Mouse (Mus musculus) kidney, embryonic 14.5 days (tissue): ENCODE data around the gene Kat2b. TPM values are rescaled to one million over a fixed set of nuclear protein-coding genes. Genes with fewer than 3 reads are reported as not detected.
A peak's percentile ranks its signal among the peaks of the same experiment; 100 is the strongest.
"Not testable (repeated sequence)": the region's sequence is repeated elsewhere in the genome, so short reads cannot be mapped to it uniquely, and the experiment has no call there.

Source experiments
- ATAC-seq: fragments of 200-750 bp; cut with Nextera tagmentation; 2 replicates; pipeline ENCODE4 v1.8.0; 2017; ENCODE audit warnings: moderate number of reproducible peaks, mild to moderate bottlenecking, moderate TSS enrichment, moderate library complexity; ENCODE audit not compliant: low FRiP score, low TSS enrichment
- H3K27ac ChIP-seq: fragments of 300-500 bp; sonication (generic); 2 replicates; pipeline ENCODE4 v1.5.1; 2014; ENCODE audit warnings: low read depth, mild to moderate bottlenecking, low read length, moderate library complexity, mixed read lengths
- H3K27me3 ChIP-seq: fragments of 300-500 bp; sonication (generic); 2 replicates; pipeline ENCODE4 v1.6.1; 2014; ENCODE audit warnings: mild to moderate bottlenecking, low read length; ENCODE audit not compliant: control insufficient read depth, insufficient read depth
- H3K36me3 ChIP-seq: fragments of 300-500 bp; sonication (generic); 2 replicates; pipeline ENCODE4 v1.6.1; 2014; ENCODE audit warnings: low read length, mixed read lengths; ENCODE audit not compliant: control insufficient read depth, insufficient read depth
- H3K4me1 ChIP-seq: fragments of 300-500 bp; sonication (generic); 2 replicates; pipeline ENCODE4 v1.6.1; 2014; ENCODE audit warnings: low read length, mixed read lengths; ENCODE audit not compliant: control insufficient read depth, insufficient read depth
- H3K4me2 ChIP-seq: fragments of 300-500 bp; sonication (generic); replicated peaks from 2 replicates; pipeline ENCODE4 v1.6.1; 2014; ENCODE audit warnings: low read depth, mild to moderate bottlenecking, low read length
- H3K4me3 ChIP-seq: fragments of 300-500 bp; sonication (generic); 2 replicates; pipeline ENCODE4 v1.5.1; 2014; ENCODE audit warnings: mild to moderate bottlenecking, low read length
- H3K9ac ChIP-seq: fragments of 300-500 bp; sonication (generic); 2 replicates; pipeline ENCODE4 v1.6.1; 2014; ENCODE audit warnings: low read depth, mild to moderate bottlenecking, low read length, moderate library complexity
- H3K9me3 ChIP-seq: fragments of 300-500 bp; sonication (generic); 2 replicates; pipeline ENCODE4 v1.6.1; 2016; ENCODE audit warnings: low read length; ENCODE audit not compliant: control insufficient read depth
- WGBS: fragments of 180-500 bp; shearing (Covaris S2); extraction: QIAGEN DNeasy Blood & Tissue Kit; methylation state at CpG from one replicate; pipeline ENCODE4 v1.1.7; 2014; 5-methylcytosine and 5-hydroxymethylcytosine counted together
- polyA plus RNA-seq: library from polyadenylated mRNA; unstranded; fragments of >200 nt; fragmentation: Nextera tagmentation; extraction: Ambion mirVana; gene quantifications from 2 replicates; pipeline ENCODE4 v1.2.1, GENCODE M21; 2014

Gene Kat2b
- polyA plus RNA-seq, 1 experiment from 2014 or later, result 5.8 TPM

DNA sequence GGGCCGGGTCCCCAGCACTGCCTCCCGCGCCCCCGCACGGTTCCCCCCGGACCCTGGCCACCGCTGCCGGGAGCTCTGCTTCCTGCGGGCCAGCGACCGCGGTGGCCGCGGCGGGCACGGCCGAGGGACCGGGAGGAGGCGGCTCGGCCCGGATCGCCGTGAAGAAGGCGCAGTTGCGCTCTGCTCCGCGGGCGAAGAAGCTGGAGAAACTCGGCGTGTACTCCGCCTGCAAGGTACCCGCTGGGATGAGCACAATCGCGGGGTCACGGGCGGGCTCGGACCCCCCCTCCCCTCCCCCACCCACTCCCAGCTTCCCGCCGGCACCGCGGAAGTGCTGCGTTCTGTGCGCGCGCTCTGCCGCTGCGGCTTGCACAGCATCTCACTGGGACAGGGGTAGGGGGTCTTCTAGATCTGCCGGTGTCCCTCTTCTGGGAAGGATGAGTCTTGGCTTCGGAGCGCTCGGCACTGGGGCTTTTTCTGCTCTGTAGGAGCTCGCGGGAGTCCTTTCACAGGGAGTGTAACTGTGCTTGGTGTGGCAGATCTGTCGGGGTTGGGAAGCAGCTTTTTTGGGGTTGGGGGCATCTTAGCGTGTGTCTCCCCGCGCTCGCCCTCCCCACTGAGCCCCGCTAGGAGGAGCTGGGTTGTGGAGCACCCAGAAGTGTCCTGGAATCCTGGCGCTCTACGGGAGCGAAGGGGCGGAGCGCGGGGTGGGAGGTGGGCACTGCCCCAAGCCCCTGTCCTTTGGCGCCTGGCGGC is 863 bp downstream of the Kat2b start:
- peak; percentile 56 for ATAC-seq
- Histone ChIP-seq H3K4me3 (peak overlapping the region; percentile 86), H3K9ac (peak overlapping the region; percentile 93), H3K27ac (peak overlapping the region; percentile 88), H3K9me3 (no peaks in the 10 kb centered on the region), H3K4me2 (peak overlapping the region; percentile 98), H3K4me1 (peaks cover 28% of the 10 kb centered on the region), H3K36me3 (no peaks in the 10 kb centered on the region), H3K27me3 (no peaks in the 10 kb centered on the region)
- 1% methylated on average over 50 of the region's 67 CpGs for WGBS

DNA sequence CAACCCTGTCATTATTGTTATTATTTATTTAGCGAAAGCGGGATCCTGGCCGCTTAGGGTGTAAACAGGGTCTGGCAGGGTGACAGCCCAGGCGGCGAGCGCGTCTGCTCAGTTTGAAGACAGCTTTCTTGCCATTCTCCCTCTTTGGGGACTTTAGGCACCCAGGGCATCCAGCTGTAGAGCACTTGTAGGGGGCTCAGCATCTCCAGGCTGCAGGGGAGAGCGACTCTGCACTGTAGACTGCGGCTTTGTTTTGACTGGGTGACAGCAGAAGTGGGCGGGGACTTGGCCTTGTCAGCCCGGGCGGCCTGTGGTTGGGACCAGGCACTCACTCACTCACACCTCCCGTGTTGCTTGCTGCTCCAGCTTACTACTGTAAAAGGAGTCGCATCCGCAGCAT is 1.5 kb downstream of the Kat2b start:
- ATAC-seq, result peak; percentile 86
- Histone ChIP-seq H3K9ac (peak overlapping the region; percentile 93), H3K4me2 (peak overlapping the region; percentile 98), H3K27ac (peak overlapping the region; percentile 88), H3K27me3 (no peaks in the 10 kb centered on the region), H3K9me3 (no peaks in the 10 kb centered on the region), H3K36me3 (no peaks in the 10 kb centered on the region), H3K4me1 (peaks cover 28% of the 10 kb centered on the region), H3K4me3 (peak overlapping the region; percentile 86)
- under 1% methylated on average over 15 of the region's 15 CpGs for WGBS

DNA sequence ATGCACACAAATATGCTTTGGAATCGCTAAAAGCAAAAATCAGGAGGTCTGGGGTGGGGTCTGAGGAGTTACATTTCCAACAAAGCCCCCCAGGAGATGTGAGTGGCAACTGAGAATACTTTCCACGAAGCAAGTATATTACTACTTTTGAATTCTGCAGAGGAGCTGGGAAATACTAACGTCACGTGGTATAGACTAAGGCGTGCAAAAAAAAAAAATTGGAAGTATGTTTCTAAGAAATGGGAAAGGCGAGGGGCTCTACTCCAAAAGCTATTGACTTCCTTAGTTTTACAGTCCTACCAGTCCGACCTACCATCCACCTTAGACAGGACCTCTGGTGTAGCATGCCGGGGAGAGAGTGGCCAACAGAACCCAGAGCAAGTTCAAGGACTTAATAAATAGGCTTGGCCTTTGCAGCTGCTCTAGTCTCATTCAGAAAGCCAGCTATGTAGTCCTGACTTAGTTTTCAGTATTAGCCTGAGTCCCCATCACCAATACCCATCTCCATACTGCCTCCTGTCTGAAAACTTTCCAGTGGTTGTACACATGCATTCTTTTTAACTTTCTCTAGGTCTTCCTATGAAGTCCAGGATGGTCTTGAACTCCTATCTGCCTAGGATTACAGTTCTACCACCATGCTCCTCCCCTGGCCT is 2.2 kb downstream of the Kat2b start:
- no peaks in the 10 kb centered on the region for H3K36me3 ChIP-seq

DNA sequence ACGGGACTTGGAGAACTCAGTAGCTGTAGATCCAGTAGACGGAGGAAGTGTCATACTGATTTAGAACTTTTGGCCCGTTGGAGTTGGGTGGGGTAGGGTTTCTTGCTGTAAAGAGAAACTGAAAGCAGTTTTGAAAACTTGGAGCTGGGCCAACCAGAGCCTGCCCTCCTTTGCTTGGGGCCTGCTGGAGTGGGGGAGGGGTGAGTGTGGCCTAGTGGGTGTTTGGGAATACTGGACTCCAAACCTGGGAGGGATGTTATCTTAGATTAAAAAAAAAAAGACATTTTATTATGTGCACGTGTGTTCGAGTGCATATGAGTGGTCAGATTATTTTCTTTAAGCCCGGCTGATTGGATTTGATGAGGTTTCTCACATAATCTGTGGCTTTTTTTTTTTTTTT is 3.2 kb downstream of the Kat2b start:
- Histone ChIP-seq H3K9ac (no peak overlapping the region), H3K4me3 (no peak overlapping the region), H3K27ac (peak overlapping the region; percentile 37; the same call in 1 of the 2 replicates), H3K9me3 (no peaks in the 10 kb centered on the region), H3K4me1 (peaks cover 28% of the 10 kb centered on the region), H3K27me3 (no peaks in the 10 kb centered on the region), H3K36me3 (no peaks in the 10 kb centered on the region), H3K4me2 (peak overlapping the region; percentile 3; the same call in 1 of the 2 replicates)
- no peak; the same call in 1 of the 2 replicates for ATAC-seq
- WGBS, result 31% methylated on average over 6 of the region's 6 CpGs

More for the DNA sequence above, 2.2 kb downstream of the Kat2b start:
- peak overlapping the region; percentile 86; the same call in 1 of the 2 replicates for H3K4me3 ChIP-seq
- WGBS, result 39% methylated on average over 8 of the region's 8 CpGs
- no peaks in the 10 kb centered on the region for H3K27me3 ChIP-seq
- peaks cover 28% of the 10 kb centered on the region for H3K4me1 ChIP-seq
- peak overlapping the region; percentile 98 for H3K4me2 ChIP-seq
- H3K9ac ChIP-seq, result peak overlapping the region; percentile 93
- no peaks in the 10 kb centered on the region for H3K9me3 ChIP-seq
- H3K27ac ChIP-seq, result peak overlapping the region; percentile 88; the same call in 1 of the 2 replicates
- no peak for ATAC-seq

DNA sequence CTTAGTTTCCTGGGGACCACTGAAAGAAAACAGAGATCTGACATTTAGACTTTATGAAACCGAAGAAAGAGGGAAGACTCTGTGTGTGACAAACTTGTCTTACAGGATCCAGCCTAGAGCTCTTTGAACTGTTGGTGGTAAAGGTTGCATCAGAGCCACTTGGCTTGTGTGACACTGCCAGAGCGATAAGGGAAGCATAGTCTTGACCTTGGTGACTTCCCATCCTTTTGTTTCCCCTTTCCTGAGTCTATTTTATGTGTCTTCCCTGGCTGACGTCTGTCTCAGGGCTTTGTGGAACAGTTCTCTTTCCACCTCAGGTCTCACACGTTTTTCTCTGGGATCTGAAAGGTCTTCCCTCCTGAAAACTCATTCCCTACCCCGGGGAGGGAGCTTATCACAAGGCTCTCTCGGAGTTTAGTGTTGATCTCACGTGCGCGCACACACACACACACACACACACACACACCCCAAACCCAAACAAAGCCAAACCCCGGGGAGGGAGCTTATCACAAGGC is 3.8 kb downstream of the Kat2b start:
- no peaks in the 10 kb centered on the region for H3K36me3 ChIP-seq
- no peak overlapping the region for H3K9ac ChIP-seq
- 49% methylated on average over 10 of the region's 10 CpGs for WGBS
- H3K4me3 ChIP-seq, result no peak overlapping the region
- H3K9me3 ChIP-seq, result no peaks in the 10 kb centered on the region
- no peaks in the 10 kb centered on the region for H3K27me3 ChIP-seq
- H3K4me1 ChIP-seq, result peaks cover 28% of the 10 kb centered on the region
- peak overlapping the region; percentile 24; the same call in 1 of the 2 replicates for H3K27ac ChIP-seq
- H3K4me2 ChIP-seq, result no peak overlapping the region
- ATAC-seq, result no peak

DNA sequence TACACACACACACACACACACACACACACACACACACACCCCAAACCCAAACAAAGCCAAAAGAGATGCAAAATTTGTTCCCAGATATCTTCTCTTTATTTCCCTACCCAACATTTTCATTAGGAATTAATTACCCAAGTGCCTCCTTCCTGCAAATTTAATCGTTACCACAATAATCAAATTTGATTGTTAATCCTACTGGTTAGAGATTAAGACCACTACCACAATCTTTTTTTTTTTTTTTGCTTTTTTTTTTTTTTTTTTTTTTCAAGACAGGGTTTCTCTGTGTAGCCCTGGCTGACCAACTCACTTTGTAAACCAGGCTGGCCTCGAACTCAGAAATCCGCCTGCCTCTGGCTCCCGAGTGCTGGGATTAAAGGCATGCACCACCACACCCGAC is 4.3 kb downstream of the Kat2b start:
- H3K4me1 ChIP-seq, result peaks cover 27% of the 10 kb centered on the region
- not testable (repeated sequence) for ATAC-seq, H3K4me2 ChIP-seq, H3K9me3 ChIP-seq, H3K27ac ChIP-seq, H3K4me3 ChIP-seq, H3K27me3 ChIP-seq, H3K36me3 ChIP-seq, H3K9ac ChIP-seq
- WGBS, result 92% methylated on average over 5 of the region's 5 CpGs

DNA sequence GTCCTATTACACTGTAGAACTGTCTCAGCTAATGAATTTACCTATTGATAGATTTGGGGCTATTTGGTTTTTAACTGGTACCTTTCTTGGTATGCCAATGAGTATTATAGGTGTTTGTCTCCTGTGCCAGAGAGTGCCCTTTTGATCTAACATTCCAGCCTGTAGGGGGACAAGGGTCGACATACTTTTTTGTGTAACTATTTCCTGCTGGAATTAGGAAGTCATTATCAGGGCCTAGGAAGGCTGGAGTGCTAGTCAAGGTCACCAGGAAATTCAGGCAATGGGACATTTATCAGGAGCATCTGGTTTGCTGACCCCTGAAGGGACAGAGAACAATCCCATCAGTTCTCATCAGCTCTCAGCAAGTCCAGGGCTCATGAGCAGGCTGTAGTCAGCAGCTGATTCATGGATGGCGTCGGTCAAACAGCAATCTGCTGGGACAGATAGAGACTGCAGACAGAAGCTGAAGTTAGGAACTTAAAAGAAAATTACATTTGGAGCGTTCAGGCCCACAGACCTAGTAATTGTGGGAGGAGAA is 6.4 kb downstream of the Kat2b start:
- no peak for ATAC-seq
- H3K9ac ChIP-seq, result no peak overlapping the region
- H3K9me3 ChIP-seq, result no peaks in the 10 kb centered on the region
- H3K4me1 ChIP-seq, result peaks cover 26% of the 10 kb centered on the region; the same call in 1 of the 2 replicates
- no peaks in the 10 kb centered on the region for H3K27me3 ChIP-seq
- no peak overlapping the region for H3K4me2 ChIP-seq
- H3K36me3 ChIP-seq, result no peaks in the 10 kb centered on the region
- no peak overlapping the region for H3K27ac ChIP-seq
- H3K4me3 ChIP-seq, result no peak overlapping the region
- WGBS, result 53% methylated on average over 4 of the region's 4 CpGs

DNA sequence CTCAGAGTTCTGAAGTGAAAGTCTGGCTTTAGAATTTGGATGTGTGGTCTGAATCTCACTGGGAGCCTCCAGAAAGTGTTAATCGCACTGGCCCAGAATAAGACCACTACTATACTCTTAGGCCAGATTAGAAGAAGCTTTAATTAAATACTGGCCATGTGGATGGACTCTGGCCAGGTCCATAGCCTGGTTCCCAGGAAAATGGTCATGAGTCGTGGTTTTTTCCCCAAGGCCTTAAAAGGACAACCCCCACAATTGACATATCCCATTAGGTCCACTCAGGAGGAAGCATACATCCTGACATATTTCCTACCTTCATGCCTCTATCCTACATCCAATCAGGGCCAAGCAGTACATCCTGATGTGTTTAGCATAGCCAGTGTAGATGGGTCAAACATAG is 10.5 kb downstream of the Kat2b start:
- no peaks in the 10 kb centered on the region for H3K36me3 ChIP-seq
- ATAC-seq, result no peak

More for the DNA sequence above, 10.5 kb downstream of the Kat2b start:
- WGBS, result 79% methylated on average over 2 of the region's 2 CpGs
- H3K27me3 ChIP-seq, result no peaks in the 10 kb centered on the region
- no peak overlapping the region for H3K9ac ChIP-seq
- no peak overlapping the region for H3K4me3 ChIP-seq
- no peaks in the 10 kb centered on the region for H3K9me3 ChIP-seq
- H3K27ac ChIP-seq, result no peak overlapping the region
- peaks cover 5% of the 10 kb centered on the region; the same call in 1 of the 2 replicates for H3K4me1 ChIP-seq
- no peak overlapping the region for H3K4me2 ChIP-seq
